Mouse (Mus musculus) megakaryocyte, embryonic 14.5 days (primary cell): ENCODE data around the gene Dnpep.

Experiments used
- FLI1 ChIP-seq: IDR thresholded peaks from 2 replicates; pipeline ENCODE4 v1.6.1; 2012; ENCODE audit warnings: low read length, inconsistent platforms, mixed read lengths
- GATA1 ChIP-seq: IDR thresholded peaks from 3 replicates; pipeline ENCODE4 v1.6.1; 2012; ENCODE audit warnings: mixed read lengths, low read length, inconsistent platforms, borderline replicate concordance

DNA sequence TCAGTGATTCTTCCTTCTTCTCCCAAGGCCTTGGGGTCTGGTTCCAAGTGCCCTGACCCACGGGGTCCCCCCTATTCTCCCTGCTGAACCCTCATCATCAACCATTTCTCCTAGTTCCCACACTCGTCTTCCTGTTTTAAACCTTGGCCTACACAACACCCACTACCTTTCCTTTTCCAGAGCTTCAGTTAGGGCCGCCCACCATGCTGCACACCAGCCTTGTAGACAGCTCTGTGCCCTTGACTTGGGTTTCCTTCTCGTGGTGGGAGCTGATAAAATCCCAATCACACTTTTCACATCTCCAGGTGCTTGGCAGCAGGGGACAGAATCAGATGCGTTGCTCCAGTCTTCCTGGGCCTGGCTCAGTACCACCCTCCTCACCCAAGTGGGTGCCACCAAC lies 23.5 kb downstream of the Dnpep start:
- TF ChIP-seq GATA1 (no peak), FLI1 (no peak)
